Mouse (Mus musculus): ENCODE results near the gene Cse1l. TPM values are rescaled to one million over a fixed set of nuclear protein-coding genes. Genes with fewer than 3 reads are reported as not detected.

The Cse1l gene
- polyA plus RNA-seq, 1 experiment from 2014 or later = 117 TPM

- H3K4me1 ChIP-seq (ENCODE audit: control insufficient read depth, insufficient read depth, low read length) = no peaks in the 10 kb centered on the region
- H3K27me3 ChIP-seq (ENCODE audit: control insufficient read depth, insufficient read depth, low read length) = no peaks in the 10 kb centered on the region
- H3K27ac ChIP-seq (ENCODE audit: low read depth, low read length) = no peak overlapping the region
- no peak for ATAC-seq (ENCODE audit: low read depth)
- 92% methylated on average over 2 of the region's 2 CpGs for WGBS
- H3K36me3 ChIP-seq (ENCODE audit: control insufficient read depth, insufficient read depth, low read length) = peaks cover 46% of the 10 kb centered on the region
- no peak overlapping the region for H3K4me3 ChIP-seq (ENCODE audit: low read depth, low read length)
- H3K9me3 ChIP-seq (ENCODE audit: control insufficient read depth, low read length) = no peaks in the 10 kb centered on the region
- H3K4me2 ChIP-seq (ENCODE audit: low read depth, low read length) = no peak overlapping the region
- no peak overlapping the region for H3K9ac ChIP-seq (replicated peaks; ENCODE audit: low read depth, low read length)
Observed at GRCm38 (mm10) chr2:166923971-166924370, 18.1 kb downstream of the Cse1l start.

GRCm38 (mm10) chr2:166933943-166934342 is 28.1 kb downstream of the Cse1l start:
- peaks cover 55% of the 10 kb centered on the region for H3K36me3 ChIP-seq (ENCODE audit: control insufficient read depth, insufficient read depth, low read length)
- no peak overlapping the region for H3K27ac ChIP-seq (ENCODE audit: low read depth, low read length)
- H3K4me2 ChIP-seq (ENCODE audit: low read depth, low read length) = no peak overlapping the region
- H3K9ac ChIP-seq (replicated peaks; ENCODE audit: low read depth, low read length) = no peak overlapping the region
- H3K4me3 ChIP-seq (ENCODE audit: low read depth, low read length) = no peak overlapping the region
- no peaks in the 10 kb centered on the region for H3K27me3 ChIP-seq (ENCODE audit: control insufficient read depth, insufficient read depth, low read length)
- ATAC-seq (ENCODE audit: low read depth) = no peak
- WGBS = 93% methylated on average over 6 of the region's 6 CpGs
- no peaks in the 10 kb centered on the region for H3K9me3 ChIP-seq (ENCODE audit: control insufficient read depth, low read length)
- no peaks in the 10 kb centered on the region for H3K4me1 ChIP-seq (ENCODE audit: control insufficient read depth, insufficient read depth, low read length)

GRCm38 (mm10) chr2:166934416-166934815 is 28.6 kb downstream of the Cse1l start:
- Histone ChIP-seq H3K4me2 (ENCODE audit: low read depth, low read length) (no peak overlapping the region), H3K27me3 (ENCODE audit: control insufficient read depth, insufficient read depth, low read length) (no peaks in the 10 kb centered on the region), H3K9me3 (ENCODE audit: control insufficient read depth, low read length) (no peaks in the 10 kb centered on the region), H3K4me3 (ENCODE audit: low read depth, low read length) (no peak overlapping the region), H3K36me3 (ENCODE audit: control insufficient read depth, insufficient read depth, low read length) (peaks cover 52% of the 10 kb centered on the region), H3K27ac (ENCODE audit: low read depth, low read length) (no peak overlapping the region), H3K9ac (replicated peaks; ENCODE audit: low read depth, low read length) (no peak overlapping the region), H3K4me1 (ENCODE audit: control insufficient read depth, insufficient read depth, low read length) (no peaks in the 10 kb centered on the region)
- no peak for ATAC-seq (ENCODE audit: low read depth)
- 70% methylated on average over 5 of the region's 5 CpGs for WGBS

GRCm38 (mm10) chr2:166935582-166935981 is 29.7 kb downstream of the Cse1l start:
- H3K27ac ChIP-seq (ENCODE audit: low read depth, low read length) = no peak overlapping the region
- H3K4me1 ChIP-seq (ENCODE audit: control insufficient read depth, insufficient read depth, low read length) = no peaks in the 10 kb centered on the region
- no peaks in the 10 kb centered on the region for H3K27me3 ChIP-seq (ENCODE audit: control insufficient read depth, insufficient read depth, low read length)
- H3K4me2 ChIP-seq (ENCODE audit: low read depth, low read length) = no peak overlapping the region
- H3K36me3 ChIP-seq (ENCODE audit: control insufficient read depth, insufficient read depth, low read length) = peaks cover 46% of the 10 kb centered on the region
- H3K9ac ChIP-seq (replicated peaks; ENCODE audit: low read depth, low read length) = no peak overlapping the region
- no peak overlapping the region for H3K4me3 ChIP-seq (ENCODE audit: low read depth, low read length)
- 92% methylated on average over 7 of the region's 7 CpGs for WGBS
- H3K9me3 ChIP-seq (ENCODE audit: control insufficient read depth, low read length) = no peaks in the 10 kb centered on the region
- no peak for ATAC-seq (ENCODE audit: low read depth)

GRCm38 (mm10) chr2:166936166-166936565 is 30.3 kb downstream of the Cse1l start:
- Histone ChIP-seq H3K4me1 (ENCODE audit: control insufficient read depth, insufficient read depth, low read length) (no peaks in the 10 kb centered on the region), H3K4me2 (ENCODE audit: low read depth, low read length) (no peak overlapping the region), H3K9me3 (ENCODE audit: control insufficient read depth, low read length) (no peaks in the 10 kb centered on the region), H3K27ac (ENCODE audit: low read depth, low read length) (no peak overlapping the region), H3K36me3 (ENCODE audit: control insufficient read depth, insufficient read depth, low read length) (peaks cover 52% of the 10 kb centered on the region), H3K4me3 (ENCODE audit: low read depth, low read length) (no peak overlapping the region), H3K9ac (replicated peaks; ENCODE audit: low read depth, low read length) (no peak overlapping the region), H3K27me3 (ENCODE audit: control insufficient read depth, insufficient read depth, low read length) (no peaks in the 10 kb centered on the region)
- 88% methylated on average over 2 of the region's 2 CpGs for WGBS
- ATAC-seq (ENCODE audit: low read depth) = no peak

- H3K9me3 ChIP-seq (ENCODE audit: control insufficient read depth, low read length) = no peaks in the 10 kb centered on the region
- ATAC-seq (ENCODE audit: low read depth) = no peak
Observed at GRCm38 (mm10) chr2:166943146-166943545, 37.3 kb downstream of the Cse1l start.

GRCm38 (mm10) chr2:166944346-166944745 is 38.5 kb downstream of the Cse1l start:
- Histone ChIP-seq H3K36me3 (ENCODE audit: control insufficient read depth, insufficient read depth, low read length) (peaks cover 60% of the 10 kb centered on the region), H3K4me1 (ENCODE audit: control insufficient read depth, insufficient read depth, low read length) (no peaks in the 10 kb centered on the region)

More at GRCm38 (mm10) chr2:166943146-166943545, 37.3 kb downstream of the Cse1l start:
- no peak overlapping the region for H3K9ac ChIP-seq (replicated peaks; ENCODE audit: low read depth, low read length)
- no peak overlapping the region for H3K4me3 ChIP-seq (ENCODE audit: low read depth, low read length)
- WGBS = 89% methylated on average over 2 of the region's 2 CpGs
- H3K36me3 ChIP-seq (ENCODE audit: control insufficient read depth, insufficient read depth, low read length) = peaks cover 53% of the 10 kb centered on the region
- H3K27ac ChIP-seq (ENCODE audit: low read depth, low read length) = no peak overlapping the region
- no peaks in the 10 kb centered on the region for H3K4me1 ChIP-seq (ENCODE audit: control insufficient read depth, insufficient read depth, low read length)
- H3K27me3 ChIP-seq (ENCODE audit: control insufficient read depth, insufficient read depth, low read length) = no peaks in the 10 kb centered on the region
- H3K4me2 ChIP-seq (ENCODE audit: low read depth, low read length) = no peak overlapping the region

GRCm38 (mm10) chr2:166945456-166945855 is 39.6 kb downstream of the Cse1l start:
- Histone ChIP-seq H3K4me3 (ENCODE audit: low read depth, low read length) (no peak overlapping the region), H3K27ac (ENCODE audit: low read depth, low read length) (no peak overlapping the region), H3K4me1 (ENCODE audit: control insufficient read depth, insufficient read depth, low read length) (no peaks in the 10 kb centered on the region), H3K27me3 (ENCODE audit: control insufficient read depth, insufficient read depth, low read length) (no peaks in the 10 kb centered on the region), H3K4me2 (ENCODE audit: low read depth, low read length) (no peak overlapping the region), H3K9me3 (ENCODE audit: control insufficient read depth, low read length) (no peaks in the 10 kb centered on the region), H3K9ac (replicated peaks; ENCODE audit: low read depth, low read length) (no peak overlapping the region), H3K36me3 (ENCODE audit: control insufficient read depth, insufficient read depth, low read length) (peaks cover 70% of the 10 kb centered on the region)
- WGBS = 65% methylated on average over 4 of the region's 4 CpGs
- 0 out of 2 replicates have a peak, but pooled peaks have one; percentile 28 for ATAC-seq (ENCODE audit: low read depth)

More at GRCm38 (mm10) chr2:166944346-166944745, 38.5 kb downstream of the Cse1l start:
- H3K9me3 ChIP-seq (ENCODE audit: control insufficient read depth, low read length) = no peaks in the 10 kb centered on the region
- no peak overlapping the region for H3K4me2 ChIP-seq (ENCODE audit: low read depth, low read length)
- no peak overlapping the region for H3K27ac ChIP-seq (ENCODE audit: low read depth, low read length)
- ATAC-seq (ENCODE audit: low read depth) = no peak
- no peak overlapping the region for H3K9ac ChIP-seq (replicated peaks; ENCODE audit: low read depth, low read length)
- WGBS = 85% methylated on average over 1 of the region's 1 CpGs
- no peaks in the 10 kb centered on the region for H3K27me3 ChIP-seq (ENCODE audit: control insufficient read depth, insufficient read depth, low read length)
- H3K4me3 ChIP-seq (ENCODE audit: low read depth, low read length) = no peak overlapping the region

GRCm38 (mm10) chr2:166948246-166948645 is 42.4 kb downstream of the Cse1l start:
- no peak overlapping the region for H3K27ac ChIP-seq (ENCODE audit: low read depth, low read length)
- 75% methylated on average over 1 of the region's 1 CpGs for WGBS
- H3K4me2 ChIP-seq (ENCODE audit: low read depth, low read length) = no peak overlapping the region
- no peaks in the 10 kb centered on the region for H3K9me3 ChIP-seq (ENCODE audit: control insufficient read depth, low read length)
- no peaks in the 10 kb centered on the region for H3K4me1 ChIP-seq (ENCODE audit: control insufficient read depth, insufficient read depth, low read length)
- no peaks in the 10 kb centered on the region for H3K27me3 ChIP-seq (ENCODE audit: control insufficient read depth, insufficient read depth, low read length)
- H3K9ac ChIP-seq (replicated peaks; ENCODE audit: low read depth, low read length) = no peak overlapping the region
- H3K4me3 ChIP-seq (ENCODE audit: low read depth, low read length) = no peak overlapping the region
- H3K36me3 ChIP-seq (ENCODE audit: control insufficient read depth, insufficient read depth, low read length) = peaks cover 75% of the 10 kb centered on the region
- no peak for ATAC-seq (ENCODE audit: low read depth)

Measured in neural tube, embryonic 14.5 days (tissue).